Mouse (Mus musculus) kidney, embryonic 15.5 days (tissue): ENCODE measurements around the gene Defa36. TPM values are rescaled to one million over a fixed set of nuclear protein-coding genes. Genes with fewer than 3 reads are reported as not detected.
"Not testable (repeated sequence)": the region's sequence is repeated elsewhere in the genome, so short reads cannot be mapped to it uniquely, and the experiment has no call there.

Experiments used
- ATAC-seq: fragments of 200-750 bp; cut with Nextera tagmentation; replicated peaks from 2 replicates; pipeline ENCODE4 v1.8.0; 2017; ENCODE audit warnings: moderate TSS enrichment; ENCODE audit not compliant: low FRiP score
- H3K27ac ChIP-seq: fragments of 300-500 bp; sonication (generic); 2 replicates; pipeline ENCODE4 v1.5.1; 2015; ENCODE audit warnings: mild to moderate bottlenecking, inconsistent platforms
- H3K27me3 ChIP-seq: fragments of 300-500 bp; sonication (generic); 2 replicates; pipeline ENCODE4 v1.6.1; 2015; ENCODE audit warnings: inconsistent platforms
- H3K36me3 ChIP-seq: fragments of 300-500 bp; sonication (generic); 2 replicates; pipeline ENCODE4 v1.6.1; 2015; ENCODE audit warnings: inconsistent platforms
- H3K4me1 ChIP-seq: fragments of 300-500 bp; sonication (generic); 2 replicates; pipeline ENCODE4 v1.6.1; 2015; ENCODE audit warnings: inconsistent platforms
- H3K4me2 ChIP-seq: fragments of 300-500 bp; sonication (generic); 2 replicates; pipeline ENCODE4 v1.6.1; 2015; ENCODE audit warnings: moderate library complexity, mild to moderate bottlenecking, inconsistent platforms
- H3K4me3 ChIP-seq: fragments of 300-500 bp; sonication (generic); replicated peaks from 2 replicates; pipeline ENCODE4 v1.5.1; 2015; ENCODE audit warnings: mild to moderate bottlenecking, inconsistent platforms
- H3K9ac ChIP-seq: fragments of 300-500 bp; sonication (generic); 2 replicates; pipeline ENCODE4 v1.6.1; 2015; ENCODE audit warnings: mild to moderate bottlenecking, inconsistent platforms
- H3K9me3 ChIP-seq: fragments of 300-500 bp; sonication (generic); replicated peaks from 2 replicates; pipeline ENCODE4 v1.6.1; 2016; ENCODE audit warnings: inconsistent platforms
- WGBS: fragments of 180-500 bp; shearing (Covaris S2); methylation state at CpG from one replicate; pipeline ENCODE4 v1.1.7; 2015; ENCODE audit warnings: mixed read lengths; 5-methylcytosine and 5-hydroxymethylcytosine counted together
- polyA plus RNA-seq: library from polyadenylated mRNA; unstranded; fragments of >200 nt; fragmentation: Nextera tagmentation; extraction: Ambion mirVana; gene quantifications from 2 replicates; pipeline ENCODE4 v1.2.1, GENCODE M21; 2015

Gene Defa36
- not detected in 2 replicates for polyA plus RNA-seq

GRCm38 (mm10) chr8:21427111-21427510 lies at the start of gene Defa36:
Defa36 (plus strand) TSS chr8:21427411.
- ATAC-seq, H3K9ac ChIP-seq, H3K27ac ChIP-seq, H3K4me2 ChIP-seq, H3K4me1 ChIP-seq, H3K4me3 ChIP-seq, H3K36me3 ChIP-seq, H3K27me3 ChIP-seq, H3K9me3 ChIP-seq: not testable (repeated sequence)
- no CpG with 5 or more reads among the region's 1 CpGs for WGBS

GRCm38 (mm10) chr8:21378215-21378614 lies 49.0 kb upstream of the Defa36 start, which contains the start of gene Defa2:
Defa2 (plus strand) TSS chr8:21378515.
- H3K9ac ChIP-seq, H3K27ac ChIP-seq, ATAC-seq, H3K36me3 ChIP-seq, H3K4me2 ChIP-seq, H3K4me1 ChIP-seq, H3K4me3 ChIP-seq, H3K27me3 ChIP-seq, H3K9me3 ChIP-seq: not testable (repeated sequence)
- WGBS, result 63% methylated on average over 1 of the region's 2 CpGs

GRCm38 (mm10) chr8:21391511-21391910 lies 35.7 kb upstream of the Defa36 start, which contains the start of gene Defa33:
Defa33 (plus strand) TSS chr8:21391811.
- H3K9ac ChIP-seq, H3K9me3 ChIP-seq, H3K27me3 ChIP-seq, H3K4me2 ChIP-seq, ATAC-seq, H3K4me1 ChIP-seq, H3K27ac ChIP-seq, H3K4me3 ChIP-seq, H3K36me3 ChIP-seq: not testable (repeated sequence)
- WGBS, result no CpG with 5 or more reads among the region's 2 CpGs

GRCm38 (mm10) chr8:21456460-21456859 lies 29.2 kb downstream of the Defa36 start, which contains the start of gene Gm7849:
Gm7849 (minus strand) TSS chr8:21456560.
- not testable (repeated sequence) for H3K36me3 ChIP-seq, H3K9me3 ChIP-seq, H3K27me3 ChIP-seq, H3K4me1 ChIP-seq, H3K4me2 ChIP-seq, ATAC-seq, H3K27ac ChIP-seq, H3K4me3 ChIP-seq, H3K9ac ChIP-seq
- no CpG with 5 or more reads among the region's 1 CpGs for WGBS

Other genes with a start within 250 kb of the Defa36 start
- gene Defa31, start 235.8 kb upstream of the Defa36 start, polyA plus RNA-seq, result not detected in 2 replicates
- gene Gm15293, start 225.8 kb upstream of the Defa36 start, polyA plus RNA-seq, result not detected in 2 replicates
- not detected in 2 replicates for gene Gm15292, start 177.7 kb upstream of the Defa36 start, polyA plus RNA-seq
- gene Defa27, start 111.9 kb upstream of the Defa36 start, polyA plus RNA-seq, result not detected in 2 replicates
- gene Defa29, start 100.4 kb upstream of the Defa36 start, polyA plus RNA-seq, result not detected in 2 replicates
- gene Defa2, start 48.9 kb upstream of the Defa36 start, polyA plus RNA-seq, result not detected in 2 replicates
- not detected in 2 replicates for gene Defa33, start 35.6 kb upstream of the Defa36 start, polyA plus RNA-seq
- not detected in 2 replicates for gene Gm7849, start 29.1 kb downstream of the Defa36 start, polyA plus RNA-seq
- gene Defa20, start 81.8 kb downstream of the Defa36 start, polyA plus RNA-seq, result not detected in 2 replicates
- not detected in 2 replicates for gene Defa32, start 101.6 kb downstream of the Defa36 start, polyA plus RNA-seq
- gene Defa37, start 138.0 kb downstream of the Defa36 start, polyA plus RNA-seq, result not detected in 2 replicates
- gene Defa28, start 155.6 kb downstream of the Defa36 start, polyA plus RNA-seq, result not detected in 2 replicates
- gene Gm7861, start 167.1 kb downstream of the Defa36 start, polyA plus RNA-seq, result not detected in 2 replicates
- gene Defa26, start 190.8 kb downstream of the Defa36 start, polyA plus RNA-seq, result not detected in 2 replicates
- gene Defa17, start 228.4 kb downstream of the Defa36 start, polyA plus RNA-seq, result not detected in 2 replicates
- gene Defa34, start 238.4 kb downstream of the Defa36 start, polyA plus RNA-seq, result not detected in 2 replicates